Mouse (Mus musculus): ENCODE measurements around the gene Lrp10. TPM values are rescaled to one million over a fixed set of nuclear protein-coding genes. Genes with fewer than 3 reads are reported as not detected.

Lrp10 gene
- polyA plus RNA-seq, 1 experiment, result 41.5 TPM

DNA sequence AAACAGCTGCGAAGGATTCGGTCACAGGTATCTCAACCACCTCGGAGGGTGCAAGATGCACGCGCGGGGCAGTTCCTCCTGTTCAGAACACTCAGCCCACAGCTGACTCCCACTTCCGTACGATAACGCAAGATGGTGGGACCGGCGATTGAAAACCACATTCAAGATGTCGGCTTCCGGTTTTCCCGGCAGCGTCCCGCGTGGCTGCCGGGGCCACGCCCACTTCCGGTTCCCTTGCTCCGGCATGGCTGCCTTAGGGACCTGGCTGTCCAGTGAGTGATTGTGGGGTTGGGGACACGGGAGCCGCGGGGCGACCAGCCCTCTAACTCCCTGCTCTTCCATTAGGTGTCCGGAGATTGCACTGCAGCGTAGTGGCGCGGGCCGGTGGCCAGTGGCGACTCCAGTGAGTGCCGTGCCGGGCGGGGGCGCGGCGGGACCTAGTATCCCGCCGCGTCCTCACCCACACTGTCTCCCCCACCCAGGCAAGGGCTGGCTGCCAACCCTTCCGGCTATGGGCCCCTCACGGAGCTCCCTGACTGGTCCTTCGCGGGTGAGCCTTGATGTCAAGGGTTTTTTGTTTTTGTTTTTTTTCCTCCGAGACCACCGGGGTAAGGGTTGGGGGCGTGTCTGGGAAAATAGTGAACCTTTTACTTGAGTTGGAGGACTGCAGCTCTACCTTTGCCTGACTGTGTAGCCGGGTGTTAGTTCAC lies 37.1 kb upstream of the Lrp10 start, which contains the start of gene Mrpl52:
Gene Mrpl52, plus strand, starts transcription at position 221 of the 710 bp plus-strand sequence.
- TF ChIP-seq POLR2A (IDR thresholded peaks at IDR 0.05; ENCODE audit: borderline replicate concordance, extremely low read depth, insufficient read depth, insufficient read length, poor library complexity, severe bottlenecking), result peak; percentile 46; the same call in 1 of the 2 replicates
- TF ChIP-seq CTCF (IDR thresholded peaks at IDR 0.05; ENCODE audit: borderline replicate concordance, extremely low read depth, insufficient read depth, insufficient read length), result no peak
- peak; percentile 97 for DNase-seq (ENCODE audit: low read depth)

DNA sequence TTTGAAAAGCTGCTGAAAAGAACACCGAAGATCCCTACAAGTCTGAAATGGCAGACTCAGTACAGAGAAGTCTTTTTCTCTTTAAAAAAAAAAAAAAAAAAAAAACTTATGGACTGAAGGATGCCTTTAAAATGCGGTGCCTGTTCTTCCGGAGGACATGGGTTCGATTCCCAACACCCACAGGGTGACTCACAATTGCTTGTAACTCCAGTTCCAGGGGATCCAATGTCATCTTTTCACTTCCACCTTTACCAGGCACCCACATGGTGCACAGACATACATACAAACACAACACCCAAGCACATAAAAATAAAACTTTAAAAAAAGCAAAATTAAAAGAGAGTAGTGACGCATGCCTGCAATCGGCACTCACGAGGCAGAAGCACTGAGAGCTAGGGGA lies 36.2 kb upstream of the Lrp10 start:
- TF ChIP-seq POLR2A (IDR thresholded peaks at IDR 0.05; ENCODE audit: borderline replicate concordance, extremely low read depth, insufficient read depth, insufficient read length, poor library complexity, severe bottlenecking) (no peak), CTCF (IDR thresholded peaks at IDR 0.05; ENCODE audit: borderline replicate concordance, extremely low read depth, insufficient read depth, insufficient read length) (no peak)

DNA sequence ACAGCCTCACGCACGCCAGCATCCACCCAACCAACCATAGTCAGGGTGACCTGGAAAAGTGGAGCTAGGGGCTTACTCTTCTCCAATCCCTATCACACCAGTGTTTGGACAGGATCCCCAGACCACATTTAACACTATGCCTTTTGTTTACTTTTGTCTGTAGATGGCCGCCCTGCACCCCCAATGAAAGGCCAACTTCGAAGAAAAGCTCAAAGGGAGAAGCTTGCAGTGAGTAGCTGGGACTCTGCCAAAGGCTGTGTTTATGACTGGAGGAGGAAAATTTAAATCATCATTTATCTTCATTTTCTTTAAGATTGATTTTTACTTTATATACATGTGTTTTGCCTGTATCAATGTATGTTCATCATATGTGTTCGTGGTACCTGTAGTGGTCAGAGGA lies 35.5 kb upstream of the Lrp10 start:
- TF ChIP-seq POLR2A (IDR thresholded peaks at IDR 0.05; ENCODE audit: borderline replicate concordance, extremely low read depth, insufficient read depth, insufficient read length, poor library complexity, severe bottlenecking) (no peak), CTCF (IDR thresholded peaks at IDR 0.05; ENCODE audit: borderline replicate concordance, extremely low read depth, insufficient read depth, insufficient read length) (no peak)
- no peak for DNase-seq (ENCODE audit: low read depth)

More for the DNA sequence above, 36.2 kb upstream of the Lrp10 start:
- no peak for DNase-seq (ENCODE audit: low read depth)

DNA sequence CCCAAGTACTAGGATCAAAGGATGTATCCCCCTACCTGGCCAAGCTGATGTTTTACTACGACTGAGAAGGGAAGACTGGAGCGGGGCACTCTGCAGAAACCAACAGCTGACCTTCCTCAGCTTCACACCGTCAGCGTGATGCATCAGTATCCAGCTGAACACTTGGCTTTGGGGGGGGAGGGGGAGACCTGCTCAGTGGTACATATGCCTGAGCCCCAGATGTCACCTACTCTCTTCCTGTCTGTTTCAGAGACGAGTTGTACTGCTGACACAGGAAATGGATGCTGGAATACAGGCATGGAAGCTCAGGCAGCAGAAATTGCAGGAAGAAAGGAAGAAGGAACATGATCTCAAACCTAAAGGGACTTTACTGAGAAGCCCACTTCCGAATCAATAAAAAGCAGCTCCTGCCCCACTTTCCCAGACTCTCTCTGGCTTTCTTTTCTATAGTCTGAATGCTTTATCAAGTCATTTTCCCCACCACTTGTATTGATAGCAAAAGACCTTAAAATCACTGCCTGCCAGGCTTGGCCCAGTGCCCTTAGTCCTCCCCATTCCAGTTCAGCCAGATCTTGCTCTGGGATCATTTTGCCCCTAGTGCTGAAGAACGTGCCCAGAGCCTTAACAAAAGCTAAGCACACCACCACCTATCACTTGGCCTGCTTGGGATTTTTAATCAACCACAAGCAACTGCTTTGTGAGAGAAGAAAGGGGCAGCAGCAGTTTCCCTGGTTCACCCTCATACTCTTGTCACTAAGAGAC lies 34.4 kb upstream of the Lrp10 start:
- peak; percentile 70 for DNase-seq (ENCODE audit: low read depth)
- TF ChIP-seq CTCF (IDR thresholded peaks at IDR 0.05; ENCODE audit: borderline replicate concordance, extremely low read depth, insufficient read depth, insufficient read length), result no peak
- TF ChIP-seq POLR2A (IDR thresholded peaks at IDR 0.05; ENCODE audit: borderline replicate concordance, extremely low read depth, insufficient read depth, insufficient read length, poor library complexity, severe bottlenecking), result no peak

DNA sequence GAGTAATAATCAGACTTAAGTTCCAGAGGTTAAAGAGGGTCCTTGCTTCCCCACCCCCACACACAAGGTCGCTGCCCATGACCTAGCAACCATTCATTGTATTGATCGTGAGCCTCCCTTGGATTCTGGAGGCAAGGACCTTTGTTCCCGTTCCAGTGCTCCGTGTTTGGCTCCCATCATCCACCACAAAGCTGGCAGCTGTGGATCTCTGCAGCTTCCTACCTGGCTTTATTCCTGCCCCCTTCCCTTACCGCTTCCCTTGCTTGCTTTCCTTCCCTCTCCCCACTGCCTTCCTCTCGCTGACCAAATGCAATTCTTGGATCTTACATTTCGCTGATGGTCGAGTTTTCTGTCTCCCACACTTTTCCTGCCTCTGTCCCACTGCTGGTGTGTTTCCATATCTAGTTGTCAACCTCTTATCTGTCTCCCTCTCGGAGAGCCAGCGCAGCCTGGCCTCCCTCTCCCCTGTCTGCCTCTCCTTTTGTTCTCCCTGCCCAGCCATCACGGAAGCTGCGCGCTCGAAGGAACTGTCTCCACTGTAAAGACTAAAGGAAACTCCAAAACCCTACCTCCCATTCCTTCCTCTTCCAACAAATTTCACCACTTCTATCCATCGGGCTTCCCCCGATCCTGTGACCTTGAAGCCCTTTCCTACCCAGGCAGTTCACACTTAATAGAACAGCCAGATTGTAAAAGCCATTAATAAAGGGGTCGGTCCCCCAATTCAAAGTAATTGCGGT lies 33.4 kb upstream of the Lrp10 start:
- TF ChIP-seq POLR2A (IDR thresholded peaks at IDR 0.05; ENCODE audit: borderline replicate concordance, extremely low read depth, insufficient read depth, insufficient read length, poor library complexity, severe bottlenecking), result no peak
- TF ChIP-seq CTCF (IDR thresholded peaks at IDR 0.05; ENCODE audit: borderline replicate concordance, extremely low read depth, insufficient read depth, insufficient read length), result no peak
- DNase-seq (ENCODE audit: low read depth), result peak; percentile 52

- peak; percentile 92 for DNase-seq (ENCODE audit: low read depth)
Measured at GRCm38 (mm10) chr14:54431334-54432077, 32.4 kb upstream of the Lrp10 start, which contains the start of gene Mmp14. Gene Mmp14 (plus strand): TSS chr14:54431612.

GRCm38 (mm10) chr14:54432078-54432836 lies 31.7 kb upstream of the Lrp10 start:
- peak; percentile 24; the same call in 1 of the 2 replicates for TF ChIP-seq POLR2A (IDR thresholded peaks at IDR 0.05; ENCODE audit: borderline replicate concordance, extremely low read depth, insufficient read depth, insufficient read length, poor library complexity, severe bottlenecking)
- TF ChIP-seq CTCF (IDR thresholded peaks at IDR 0.05; ENCODE audit: borderline replicate concordance, extremely low read depth, insufficient read depth, insufficient read length), result no peak
- peak; percentile 61 for DNase-seq (ENCODE audit: low read depth)

More at GRCm38 (mm10) chr14:54431334-54432077, 32.4 kb upstream of the Lrp10 start, which contains the start of gene Mmp14:
- TF ChIP-seq POLR2A (IDR thresholded peaks at IDR 0.05; ENCODE audit: borderline replicate concordance, extremely low read depth, insufficient read depth, insufficient read length, poor library complexity, severe bottlenecking) (0 out of 2 replicates have a peak, but pooled peaks have one; percentile 5), CTCF (IDR thresholded peaks at IDR 0.05; ENCODE audit: borderline replicate concordance, extremely low read depth, insufficient read depth, insufficient read length) (no peak; the same call in 1 of the 2 replicates)

DNA sequence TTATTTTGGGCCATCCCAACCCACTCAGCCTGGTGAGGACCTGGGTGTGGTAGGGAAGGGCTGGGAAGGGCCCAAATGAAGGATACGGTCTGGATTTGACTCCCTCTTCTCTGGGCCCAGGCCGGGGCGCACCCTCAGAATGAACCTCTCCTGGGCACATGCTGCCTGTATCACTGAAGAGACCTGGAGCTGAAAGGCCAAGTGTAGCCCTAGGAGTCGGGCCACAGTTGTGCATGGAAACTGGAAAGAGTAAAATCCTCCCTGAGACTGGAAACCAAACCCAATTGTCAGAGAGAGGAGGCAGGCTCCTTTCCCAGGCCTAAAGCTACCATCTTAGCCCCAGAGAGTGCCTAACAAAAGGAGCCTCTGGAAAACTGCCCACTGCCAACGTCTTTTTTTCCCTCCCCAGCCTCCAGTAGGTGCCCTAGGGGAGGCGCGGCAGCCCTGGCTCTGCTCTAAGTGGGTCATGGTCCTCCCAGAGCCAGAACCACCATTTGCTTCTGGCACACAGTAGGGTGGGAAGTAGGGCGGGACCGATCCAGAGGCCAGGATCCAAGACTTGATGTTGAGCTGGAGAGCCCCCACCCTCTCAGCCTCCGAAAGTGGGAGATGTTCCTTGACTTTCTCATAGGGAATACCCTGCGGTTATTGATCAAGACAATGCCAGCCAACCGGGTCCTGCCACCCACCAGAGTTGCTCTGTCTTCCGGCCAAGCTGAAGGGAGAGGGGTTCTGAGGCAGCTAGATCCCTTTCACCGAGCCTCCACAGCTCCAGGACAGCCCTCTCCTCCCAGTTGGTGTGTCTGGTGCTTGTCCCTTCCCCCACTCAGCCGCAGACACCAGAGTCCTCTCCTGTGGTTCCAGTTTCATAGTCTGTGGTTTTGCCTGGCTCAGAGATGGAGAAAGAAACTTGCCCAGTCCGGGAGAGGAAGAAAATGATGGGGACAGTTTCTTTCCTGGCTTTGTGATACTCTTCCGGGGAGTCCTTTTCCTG lies 30.8 kb upstream of the Lrp10 start:
- TF ChIP-seq POLR2A (IDR thresholded peaks at IDR 0.05; ENCODE audit: borderline replicate concordance, extremely low read depth, insufficient read depth, insufficient read length, poor library complexity, severe bottlenecking), result no peak
- TF ChIP-seq CTCF (IDR thresholded peaks at IDR 0.05; ENCODE audit: borderline replicate concordance, extremely low read depth, insufficient read depth, insufficient read length), result no peak

More for the DNA sequence above, 30.8 kb upstream of the Lrp10 start:
- DNase-seq (ENCODE audit: low read depth), result peak; percentile 77
